Mouse (Mus musculus): Measurements from ENCODE around the gene Ccdc40.

DNA sequence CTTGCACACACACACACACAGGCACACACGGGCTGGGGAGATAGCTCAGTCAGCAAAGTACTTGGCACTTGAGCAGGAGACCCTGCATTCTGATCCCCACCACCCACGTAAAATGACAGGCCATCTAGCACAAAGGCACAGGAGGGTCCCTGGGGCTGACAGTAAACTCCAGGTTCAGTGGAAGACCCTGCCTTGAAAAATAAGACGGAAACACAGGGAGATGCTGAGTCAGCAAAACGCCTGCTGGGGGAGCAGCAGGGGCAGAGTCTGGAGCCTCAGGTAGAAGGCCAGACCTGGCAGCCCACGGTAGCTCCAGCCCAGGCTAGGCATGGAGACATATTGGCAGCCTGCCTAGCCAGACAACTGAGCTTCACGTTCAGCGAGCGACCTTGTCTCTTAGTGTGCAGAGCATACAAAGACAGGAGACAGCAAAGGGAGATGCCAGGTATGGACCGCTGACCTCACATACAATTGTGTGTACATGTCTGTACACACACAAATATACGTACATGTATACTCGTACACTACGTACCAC lies 46.4 kb upstream of the Ccdc40 start:
- no peak for TF ChIP-seq CTCF (IDR thresholded peaks at IDR 0.05; ENCODE audit: borderline replicate concordance, insufficient read depth, low read length)
- TF ChIP-seq POLR2A (IDR thresholded peaks at IDR 0.05; ENCODE audit: low read depth, low read length) = no peak
